Mouse (Mus musculus): ENCODE measurements at regions not wholly inside any gene's neighbourhood (a gene's known extent, or its start where the extent isn't known, plus 50 kb on each side); places are given as distances from the start of the nearest gene placed in this dataset.

- WGBS: 64% methylated on average over 6 of the region's 6 CpGs
- Histone ChIP-seq H3K9me3 (ENCODE audit: control insufficient read depth, low read length) (no peaks in the 10 kb centered on the region), H3K36me3 (ENCODE audit: control insufficient read depth, insufficient read depth, low read length) (no peaks in the 10 kb centered on the region), H3K4me1 (ENCODE audit: control insufficient read depth, insufficient read depth, low read length) (no peaks in the 10 kb centered on the region), H3K4me3 (ENCODE audit: low read length) (no peak overlapping the region), H3K27me3 (replicated peaks; ENCODE audit: control insufficient read depth, insufficient read depth, low read length) (no peaks in the 10 kb centered on the region), H3K4me2 (ENCODE audit: low read depth, low read length) (no peak overlapping the region), H3K27ac (ENCODE audit: low read length) (no peak overlapping the region), H3K9ac (ENCODE audit: low read depth, low read length) (no peak overlapping the region)
- no peak for ATAC-seq
Measured at GRCm38 (mm10) chr8:89713880-89714279, 634.3 kb downstream of the Tox3 start.

- Histone ChIP-seq H3K9me3 (ENCODE audit: control insufficient read depth, low read length) (no peaks in the 10 kb centered on the region), H3K4me2 (ENCODE audit: low read depth, low read length) (no peak overlapping the region), H3K27me3 (replicated peaks; ENCODE audit: control insufficient read depth, insufficient read depth, low read length) (no peaks in the 10 kb centered on the region), H3K4me3 (ENCODE audit: low read length) (no peak overlapping the region), H3K27ac (ENCODE audit: low read length) (no peak overlapping the region), H3K4me1 (ENCODE audit: control insufficient read depth, insufficient read depth, low read length) (no peaks in the 10 kb centered on the region), H3K9ac (ENCODE audit: low read depth, low read length) (no peak overlapping the region), H3K36me3 (ENCODE audit: control insufficient read depth, insufficient read depth, low read length) (no peaks in the 10 kb centered on the region)
- no peak for ATAC-seq
- 47% methylated on average over 5 of the region's 5 CpGs for WGBS
Measured at GRCm38 (mm10) chr8:89707341-89707928, 640.7 kb downstream of the Tox3 start.

- no peak overlapping the region for H3K9ac ChIP-seq (ENCODE audit: low read depth, low read length)
- no peaks in the 10 kb centered on the region for H3K36me3 ChIP-seq (ENCODE audit: control insufficient read depth, insufficient read depth, low read length)
- H3K27me3 ChIP-seq (replicated peaks; ENCODE audit: control insufficient read depth, insufficient read depth, low read length): no peaks in the 10 kb centered on the region
- 37% methylated on average over 6 of the region's 6 CpGs for WGBS
- no peak overlapping the region for H3K4me3 ChIP-seq (ENCODE audit: low read length)
- H3K4me2 ChIP-seq (ENCODE audit: low read depth, low read length): no peak overlapping the region
- H3K4me1 ChIP-seq (ENCODE audit: control insufficient read depth, insufficient read depth, low read length): no peaks in the 10 kb centered on the region
- H3K9me3 ChIP-seq (ENCODE audit: control insufficient read depth, low read length): no peaks in the 10 kb centered on the region
- no peak overlapping the region for H3K27ac ChIP-seq (ENCODE audit: low read length)
- no peak for ATAC-seq
Measured at GRCm38 (mm10) chr8:89685696-89686095, 641.7 kb upstream of the Sall1 start.

DNA sequence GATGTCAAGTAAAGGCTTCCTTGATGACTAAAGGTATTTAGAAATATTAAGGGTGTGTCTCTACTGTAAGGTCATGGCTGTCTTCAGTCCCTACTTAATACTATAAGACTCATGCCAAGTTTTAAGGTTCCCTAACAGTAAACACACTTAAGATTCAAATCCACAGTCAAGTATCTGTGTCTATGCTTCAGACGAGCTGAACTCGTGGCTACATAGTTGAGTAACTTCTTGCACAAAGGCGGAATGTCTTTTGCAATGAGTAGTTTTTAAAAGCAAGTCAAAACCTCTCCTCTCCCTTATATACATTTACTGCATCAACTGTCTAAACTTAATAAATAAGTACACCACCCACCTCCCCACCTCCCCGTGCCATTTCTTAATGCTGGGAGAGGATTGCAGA is 637.0 kb upstream of the Sall1 start:
- H3K27ac ChIP-seq (ENCODE audit: low read length): no peak overlapping the region
- H3K4me3 ChIP-seq (ENCODE audit: low read length): no peak overlapping the region
- H3K9me3 ChIP-seq (ENCODE audit: control insufficient read depth, low read length): no peaks in the 10 kb centered on the region
- H3K9ac ChIP-seq (ENCODE audit: low read depth, low read length): no peak overlapping the region
- no peak for ATAC-seq
- H3K4me1 ChIP-seq (ENCODE audit: control insufficient read depth, insufficient read depth, low read length): no peaks in the 10 kb centered on the region
- no peak overlapping the region for H3K4me2 ChIP-seq (ENCODE audit: low read depth, low read length)
- WGBS: 73% methylated on average over 4 of the region's 4 CpGs
- H3K27me3 ChIP-seq (replicated peaks; ENCODE audit: control insufficient read depth, insufficient read depth, low read length): no peaks in the 10 kb centered on the region
- no peaks in the 10 kb centered on the region for H3K36me3 ChIP-seq (ENCODE audit: control insufficient read depth, insufficient read depth, low read length)

DNA sequence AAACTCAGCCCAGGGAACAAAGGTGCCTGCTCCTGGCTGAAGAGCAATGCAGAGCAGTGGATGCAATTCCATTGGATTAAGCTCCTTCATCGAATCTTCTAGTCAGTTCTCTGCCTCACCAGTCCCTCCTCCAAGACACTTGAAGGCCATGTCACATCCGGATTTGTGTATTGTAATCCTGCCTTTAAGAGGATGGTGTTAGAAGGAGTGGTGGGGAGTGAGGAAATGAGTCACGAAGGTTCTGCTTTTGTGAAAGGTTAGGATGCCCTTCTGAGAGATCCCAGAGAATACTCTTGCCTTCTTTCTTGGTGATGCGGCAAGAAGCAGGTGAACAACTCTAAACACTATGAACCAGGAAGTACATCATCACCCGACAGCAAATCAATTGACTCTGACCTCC is 636.4 kb upstream of the Sall1 start:
- Histone ChIP-seq H3K4me1 (ENCODE audit: control insufficient read depth, insufficient read depth, low read length) (no peaks in the 10 kb centered on the region), H3K27ac (ENCODE audit: low read length) (no peak overlapping the region), H3K4me3 (ENCODE audit: low read length) (no peak overlapping the region), H3K9ac (ENCODE audit: low read depth, low read length) (no peak overlapping the region), H3K9me3 (ENCODE audit: control insufficient read depth, low read length) (no peaks in the 10 kb centered on the region), H3K4me2 (ENCODE audit: low read depth, low read length) (no peak overlapping the region), H3K36me3 (ENCODE audit: control insufficient read depth, insufficient read depth, low read length) (no peaks in the 10 kb centered on the region), H3K27me3 (replicated peaks; ENCODE audit: control insufficient read depth, insufficient read depth, low read length) (no peaks in the 10 kb centered on the region)
- ATAC-seq: no peak
- WGBS: 82% methylated on average over 5 of the region's 5 CpGs

GRCm38 (mm10) chr8:89679551-89679950 is 635.6 kb upstream of the Sall1 start:
- H3K9me3 ChIP-seq (ENCODE audit: control insufficient read depth, low read length): no peaks in the 10 kb centered on the region
- H3K36me3 ChIP-seq (ENCODE audit: control insufficient read depth, insufficient read depth, low read length): no peaks in the 10 kb centered on the region
- H3K4me2 ChIP-seq (ENCODE audit: low read depth, low read length): no peak overlapping the region
- no peak overlapping the region for H3K4me3 ChIP-seq (ENCODE audit: low read length)
- no peaks in the 10 kb centered on the region for H3K4me1 ChIP-seq (ENCODE audit: control insufficient read depth, insufficient read depth, low read length)
- H3K9ac ChIP-seq (ENCODE audit: low read depth, low read length): no peak overlapping the region
- WGBS: 85% methylated on average over 4 of the region's 4 CpGs
- H3K27me3 ChIP-seq (replicated peaks; ENCODE audit: control insufficient read depth, insufficient read depth, low read length): no peaks in the 10 kb centered on the region
- no peak overlapping the region for H3K27ac ChIP-seq (ENCODE audit: low read length)
- ATAC-seq: no peak

- Histone ChIP-seq H3K27ac (ENCODE audit: low read length) (no peak overlapping the region), H3K9ac (ENCODE audit: low read depth, low read length) (no peak overlapping the region), H3K36me3 (ENCODE audit: control insufficient read depth, insufficient read depth, low read length) (no peaks in the 10 kb centered on the region), H3K4me3 (ENCODE audit: low read length) (no peak overlapping the region), H3K4me2 (ENCODE audit: low read depth, low read length) (no peak overlapping the region), H3K4me1 (ENCODE audit: control insufficient read depth, insufficient read depth, low read length) (no peaks in the 10 kb centered on the region), H3K27me3 (replicated peaks; ENCODE audit: control insufficient read depth, insufficient read depth, low read length) (no peaks in the 10 kb centered on the region), H3K9me3 (ENCODE audit: control insufficient read depth, low read length) (no peaks in the 10 kb centered on the region)
- ATAC-seq: no peak
- 76% methylated on average over 5 of the region's 5 CpGs for WGBS
Measured at GRCm38 (mm10) chr8:89677266-89677665, 633.3 kb upstream of the Sall1 start.

DNA sequence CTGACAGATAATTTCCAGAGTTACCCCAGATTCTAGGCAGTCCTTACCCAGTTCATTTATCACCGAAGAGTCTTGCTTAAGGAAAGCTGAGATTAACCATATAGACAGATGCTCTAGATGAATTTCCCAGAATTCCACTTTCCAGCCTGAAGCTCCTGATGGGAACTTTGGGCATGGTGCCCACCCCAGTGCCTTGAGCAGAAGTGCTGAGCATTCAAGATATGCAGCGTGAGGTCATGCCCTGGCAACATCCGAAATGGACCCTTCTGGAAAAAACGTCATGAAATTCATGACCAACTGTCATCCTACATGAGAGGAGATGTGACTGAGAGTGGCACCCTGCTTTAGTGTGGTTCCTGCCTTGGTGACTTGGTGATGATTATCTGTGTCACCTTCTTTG is 629.9 kb upstream of the Sall1 start:
- WGBS: 79% methylated on average over 4 of the region's 4 CpGs
- Histone ChIP-seq H3K4me1 (ENCODE audit: control insufficient read depth, insufficient read depth, low read length) (no peaks in the 10 kb centered on the region), H3K36me3 (ENCODE audit: control insufficient read depth, insufficient read depth, low read length) (no peaks in the 10 kb centered on the region), H3K27ac (ENCODE audit: low read length) (no peak overlapping the region), H3K4me3 (ENCODE audit: low read length) (no peak overlapping the region), H3K9me3 (ENCODE audit: control insufficient read depth, low read length) (no peaks in the 10 kb centered on the region), H3K9ac (ENCODE audit: low read depth, low read length) (no peak overlapping the region), H3K27me3 (replicated peaks; ENCODE audit: control insufficient read depth, insufficient read depth, low read length) (no peaks in the 10 kb centered on the region), H3K4me2 (ENCODE audit: low read depth, low read length) (no peak overlapping the region)
- ATAC-seq: no peak

DNA sequence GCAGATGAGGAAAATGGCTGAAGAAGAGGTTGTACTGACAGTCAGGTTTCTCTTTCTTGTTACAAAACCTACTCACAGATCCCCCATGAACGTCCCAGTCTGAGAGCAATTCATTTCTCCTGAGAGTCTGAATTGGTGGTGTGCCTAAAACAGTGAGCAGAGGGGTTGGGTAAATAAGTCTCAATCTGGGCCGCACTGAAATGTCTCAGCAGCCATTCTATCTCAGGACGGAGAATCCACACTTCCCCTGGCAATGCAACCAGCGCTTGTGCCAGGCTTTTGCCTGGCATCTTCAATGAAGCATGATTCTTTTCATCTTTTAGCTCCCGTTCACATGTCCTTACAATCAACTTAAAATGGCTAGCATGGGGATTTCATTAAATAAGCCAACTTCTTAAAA is 628.7 kb upstream of the Sall1 start:
- no peak for ATAC-seq
- H3K9ac ChIP-seq (ENCODE audit: low read depth, low read length): no peak overlapping the region

More for the DNA sequence above, 628.7 kb upstream of the Sall1 start:
- H3K27me3 ChIP-seq (replicated peaks; ENCODE audit: control insufficient read depth, insufficient read depth, low read length): no peaks in the 10 kb centered on the region
- H3K9me3 ChIP-seq (ENCODE audit: control insufficient read depth, low read length): no peaks in the 10 kb centered on the region
- no peaks in the 10 kb centered on the region for H3K4me1 ChIP-seq (ENCODE audit: control insufficient read depth, insufficient read depth, low read length)
- no peaks in the 10 kb centered on the region for H3K36me3 ChIP-seq (ENCODE audit: control insufficient read depth, insufficient read depth, low read length)
- H3K4me2 ChIP-seq (ENCODE audit: low read depth, low read length): no peak overlapping the region
- no peak overlapping the region for H3K4me3 ChIP-seq (ENCODE audit: low read length)
- H3K27ac ChIP-seq (ENCODE audit: low read length): no peak overlapping the region
- 88% methylated on average over 5 of the region's 5 CpGs for WGBS

All from intestine, embryonic 16.5 days (tissue).